8 mouse cellular contexts compared by ENCODE assay signal in genomic region chr7:141924917-141925316, GRCm38 (mm10). TPM values are rescaled to one million over a fixed set of nuclear protein-coding genes. Genes with fewer than 3 reads are reported as not detected.
DNase-seq lines count a peak whose midpoint lies in the region; ATAC-seq lines count a peak whose summit lies in the region.

No protein-coding gene starts in this region.

- H3K4me3 ChIP-seq in midbrain, embryonic 10.5 days: no peak overlapping the region
- H3K4me3 ChIP-seq in midbrain, embryonic 16.5 days (ENCODE audit: low read depth, low read length): no peak overlapping the region
- no peak overlapping the region for H3K4me3 ChIP-seq in liver, embryonic 13.5 days (replicated peaks)

- H3K27ac ChIP-seq in midbrain, embryonic 10.5 days (replicated peaks): no peak overlapping the region
- no peak overlapping the region for H3K27ac ChIP-seq in midbrain, embryonic 16.5 days (ENCODE audit: low read length)
- no peak overlapping the region for H3K27ac ChIP-seq in liver, embryonic 13.5 days

- no peak overlapping the region for H3K9ac ChIP-seq in midbrain, embryonic 16.5 days (ENCODE audit: low read depth, low read length)
- H3K9ac ChIP-seq in liver, embryonic 13.5 days: no peak overlapping the region

- H3K27me3 ChIP-seq in midbrain, embryonic 10.5 days (ENCODE audit: low read depth, poor library complexity, severe bottlenecking): no peaks in the 10 kb centered on the region
- H3K27me3 ChIP-seq in midbrain, embryonic 16.5 days (ENCODE audit: control insufficient read depth, insufficient read depth, low read depth, low read length): no peaks in the 10 kb centered on the region
- peaks cover 3% of the 10 kb centered on the region for H3K27me3 ChIP-seq in liver, embryonic 13.5 days

- H3K4me1 ChIP-seq in midbrain, embryonic 10.5 days: peaks cover 7% of the 10 kb centered on the region
- no peaks in the 10 kb centered on the region for H3K4me1 ChIP-seq in midbrain, embryonic 16.5 days (ENCODE audit: control insufficient read depth, insufficient read depth, low read length)
- no peaks in the 10 kb centered on the region for H3K4me1 ChIP-seq in liver, embryonic 13.5 days (replicated peaks)

- H3K36me3 ChIP-seq in midbrain, embryonic 10.5 days: no peaks in the 10 kb centered on the region
- H3K36me3 ChIP-seq in midbrain, embryonic 16.5 days (ENCODE audit: control insufficient read depth, insufficient read depth, low read length): no peaks in the 10 kb centered on the region
- H3K36me3 ChIP-seq in liver, embryonic 13.5 days: no peaks in the 10 kb centered on the region

- no peaks in the 10 kb centered on the region for H3K9me3 ChIP-seq in midbrain, embryonic 10.5 days (replicated peaks)
- no peaks in the 10 kb centered on the region for H3K9me3 ChIP-seq in midbrain, embryonic 16.5 days (replicated peaks; ENCODE audit: control insufficient read depth, low read length, poor library complexity, severe bottlenecking)
- no peaks in the 10 kb centered on the region for H3K9me3 ChIP-seq in liver, embryonic 13.5 days (replicated peaks)

- no peak for ATAC-seq in midbrain, embryonic 16.5 days
- no peak for ATAC-seq in liver, embryonic 13.5 days (ENCODE audit: low read depth)

- no peak overlapping the region for H3K4me2 ChIP-seq in midbrain, embryonic 16.5 days (ENCODE audit: low read length)
- H3K4me2 ChIP-seq in liver, embryonic 13.5 days: no peak overlapping the region

- DNase-seq in midbrain, embryonic 10.5 days (ENCODE audit: low spot score): peak; percentile 83
- DNase-seq in adrenal gland, postnatal 14 days: peak; percentile 89
- peak; percentile 67 for DNase-seq in embryo, embryonic 11.5 days (ENCODE audit: low read depth, low spot score)
- DNase-seq in heart, postnatal 4 days: peak; percentile 82
- DNase-seq in liver, embryonic 13.5 days: peak; percentile 46
- DNase-seq in ovary, postnatal 36 days (ENCODE audit: low spot score): peak; percentile 67
- DNase-seq in thymus, postnatal 14 days: peak; percentile 77

- 12% methylated on average over 7 of the region's 7 CpGs for WGBS in midbrain, embryonic 10.5 days
- 7% methylated on average over 6 of the region's 7 CpGs for WGBS in midbrain, embryonic 16.5 days
- WGBS in liver, embryonic 13.5 days (ENCODE audit: insufficient replicate concordance): 9% methylated on average over 7 of the region's 7 CpGs

RNA-seq across cellular contexts. Expression of gene Tollip, which starts 6.6 kb away (rescaled TPM):
- 52.9 and 66.6 TPM in 2 replicates for polyA plus RNA-seq in midbrain, embryonic 10.5 days (2016; fragmentation: Nextera tagmentation; extraction: Ambion mirVana)
- polyA plus RNA-seq in midbrain, embryonic 16.5 days (2015; fragmentation: Nextera tagmentation; extraction: Ambion mirVana): 80.9 and 86.6 TPM in 2 replicates
- 47.8 and 52.5 TPM in 2 replicates for total RNA-seq in adrenal gland, postnatal 14 days (2021)
- total RNA-seq in heart, postnatal 4 days (2021): 10 to 100 TPM; 47.0 to 48.3 TPM
- polyA plus RNA-seq in liver, embryonic 13.5 days (2015; fragmentation: Nextera tagmentation; extraction: Ambion mirVana): 20.0 and 24.0 TPM in 2 replicates

RNA-seq across cellular contexts. Expression of gene Brsk2, which starts 24.6 kb away (rescaled TPM):
- 7.8 and 11.4 TPM in 2 replicates for polyA plus RNA-seq in midbrain, embryonic 10.5 days (2016; fragmentation: Nextera tagmentation; extraction: Ambion mirVana)
- 21.8 and 23.9 TPM in 2 replicates for polyA plus RNA-seq in midbrain, embryonic 16.5 days (2015; fragmentation: Nextera tagmentation; extraction: Ambion mirVana)
- total RNA-seq in adrenal gland, postnatal 14 days (2021): 3.0 and 4.0 TPM in 2 replicates
- under 1 TPM; 0.19 to 0.32 TPM for total RNA-seq in heart, postnatal 4 days (2021)
- polyA plus RNA-seq in liver, embryonic 13.5 days (2015; fragmentation: Nextera tagmentation; extraction: Ambion mirVana): 0.07 and 0.10 TPM in 2 replicates
